Mouse (Mus musculus) bone marrow macrophage, adult 2 months (primary cell): Measurements from ENCODE around the gene Tmtc2. TPM values are rescaled to one million over a fixed set of nuclear protein-coding genes. Genes with fewer than 3 reads are reported as not detected.

Experiments
- H3K27ac ChIP-seq: 2 replicates; pipeline ENCODE4 v1.5.1; 2012; ENCODE audit warnings: low read depth, low read length; ENCODE audit not compliant: insufficient read depth
- H3K4me1 ChIP-seq: 2 replicates; pipeline ENCODE4 v1.6.1; 2012; ENCODE audit warnings: low read length; ENCODE audit not compliant: control insufficient read depth, insufficient read depth
- H3K4me3 ChIP-seq: 2 replicates; pipeline ENCODE4 v1.5.1; 2012; ENCODE audit warnings: mild to moderate bottlenecking, low read length, moderate library complexity; ENCODE audit not compliant: insufficient read depth
- CTCF ChIP-seq: IDR thresholded peaks from 2 replicates; pipeline ENCODE4 v1.5.1; 2012; ENCODE audit warnings: low read depth, mild to moderate bottlenecking, low read length, moderate library complexity
- POLR2A ChIP-seq: IDR thresholded peaks from 2 replicates; pipeline ENCODE4 v1.6.1; 2012; ENCODE audit warnings: mild to moderate bottlenecking, low read depth, low read length, borderline replicate concordance
- polyA plus RNA-seq: library from polyadenylated mRNA; stranded (reverse); fragments of >200 nt; gene quantifications from 2 replicates; pipeline ENCODE4 v1.2.4, GENCODE M21; 2012; ENCODE audit not compliant: missing spikeins, insufficient read depth, insufficient read length

The Tmtc2 gene
- polyA plus RNA-seq, 1 experiment: 1.3 TPM

GRCm38 (mm10) chr10:105573306-105573907 lies 844 bp downstream of the Tmtc2 start:
- H3K4me3 ChIP-seq: peak overlapping the region; percentile 84
- peaks cover 14% of the 10 kb centered on the region for H3K4me1 ChIP-seq
- no peak for TF ChIP-seq CTCF
- no peak for TF ChIP-seq POLR2A
- no peak overlapping the region for H3K27ac ChIP-seq

DNA sequence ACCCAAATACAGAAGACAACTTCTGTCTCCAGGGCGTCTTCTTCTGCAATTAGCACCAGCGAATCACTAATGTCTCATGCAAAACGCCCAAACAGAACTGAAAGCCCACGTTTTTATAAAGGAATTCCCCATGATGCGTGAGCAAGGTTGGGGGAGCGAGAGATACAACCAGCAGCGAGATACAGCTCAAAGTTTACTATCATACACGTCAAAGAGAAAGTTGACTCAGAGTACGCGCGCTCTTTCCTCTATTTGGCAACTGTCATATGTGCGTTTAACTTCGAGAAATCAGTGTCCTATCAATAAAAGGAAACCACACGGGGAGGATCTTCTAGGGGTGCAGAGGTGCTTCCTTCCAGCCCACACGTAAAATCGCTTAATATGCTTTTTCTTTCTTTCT lies 1.4 kb downstream of the Tmtc2 start:
- no peak for TF ChIP-seq CTCF
- peak overlapping the region; percentile 84 for H3K4me3 ChIP-seq

DNA sequence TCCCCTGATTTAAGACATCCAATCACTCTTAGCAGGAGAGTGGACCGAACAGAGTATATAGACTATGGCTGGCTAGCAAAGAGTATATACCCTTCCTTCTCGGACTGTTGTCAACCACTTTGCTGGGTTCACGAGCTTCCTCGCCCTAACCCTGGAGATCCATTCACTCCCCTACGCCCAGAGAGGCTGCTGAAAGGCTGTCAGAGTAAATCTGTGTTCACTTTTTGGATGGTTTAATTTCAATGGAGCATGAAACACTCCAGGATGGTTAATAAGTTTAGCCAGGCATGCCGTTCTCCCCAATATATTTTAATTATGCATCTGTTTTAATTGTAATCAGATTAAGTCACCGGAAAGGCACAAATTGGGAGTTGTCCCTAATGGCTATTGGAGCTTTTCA lies 1.9 kb downstream of the Tmtc2 start:
- H3K4me3 ChIP-seq: no peak overlapping the region
- peaks cover 6% of the 10 kb centered on the region for H3K4me1 ChIP-seq
- TF ChIP-seq CTCF (no peak), POLR2A (no peak)
- H3K27ac ChIP-seq: no peak overlapping the region

More for the DNA sequence above, 1.4 kb downstream of the Tmtc2 start:
- Histone ChIP-seq H3K27ac (no peak overlapping the region), H3K4me1 (peaks cover 8% of the 10 kb centered on the region)

GRCm38 (mm10) chr10:105571831-105572230 lies 2.4 kb downstream of the Tmtc2 start:
- Histone ChIP-seq H3K4me1 (peaks cover 6% of the 10 kb centered on the region), H3K4me3 (no peak overlapping the region), H3K27ac (no peak overlapping the region)
- TF ChIP-seq POLR2A (no peak), CTCF (no peak)

- Histone ChIP-seq H3K4me3 (no peak overlapping the region), H3K27ac (no peak overlapping the region), H3K4me1 (peaks cover 6% of the 10 kb centered on the region)
- TF ChIP-seq CTCF (no peak), POLR2A (no peak)
Observed at GRCm38 (mm10) chr10:105571019-105571418, 3.2 kb downstream of the Tmtc2 start.

- H3K4me3 ChIP-seq: no peak overlapping the region
- H3K4me1 ChIP-seq: peaks cover 6% of the 10 kb centered on the region
- no peak for TF ChIP-seq CTCF
- no peak for TF ChIP-seq POLR2A
- H3K27ac ChIP-seq: no peak overlapping the region
Observed at GRCm38 (mm10) chr10:105569573-105569972, 4.7 kb downstream of the Tmtc2 start.

DNA sequence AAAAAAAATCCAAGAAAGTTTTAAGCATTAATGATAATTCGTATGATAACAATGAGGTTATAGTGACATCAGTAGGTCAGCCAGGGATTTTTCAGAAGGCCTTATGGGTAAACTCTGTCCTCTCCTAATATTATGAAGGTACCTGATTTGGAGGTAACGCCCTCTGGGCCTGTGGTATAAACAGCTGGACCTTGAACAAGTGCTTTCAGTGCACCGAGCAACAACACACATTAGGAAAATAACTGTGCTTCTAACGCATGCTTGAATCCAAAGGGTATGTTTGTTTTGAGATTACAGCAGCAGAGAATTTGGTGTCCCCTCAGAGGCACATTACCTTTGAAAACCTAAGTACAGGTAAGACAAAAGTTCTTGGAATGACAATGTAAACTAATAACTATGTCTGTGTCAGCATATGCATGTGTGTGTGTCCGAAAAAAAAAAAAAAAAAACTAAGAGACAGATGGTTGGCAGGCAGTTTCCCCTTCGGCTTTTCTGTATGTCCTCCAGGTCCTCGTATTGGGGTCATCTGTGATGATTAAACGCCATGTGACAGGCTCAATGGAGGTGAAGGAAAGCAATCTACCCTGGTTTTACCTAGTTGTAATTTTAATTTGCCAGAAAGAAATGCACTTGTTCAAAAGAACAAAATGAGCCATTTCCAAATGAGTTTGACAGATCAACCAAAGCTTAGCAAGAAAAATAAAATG lies 6.3 kb downstream of the Tmtc2 start:
- H3K4me1 ChIP-seq: peaks cover 6% of the 10 kb centered on the region
- no peak overlapping the region for H3K4me3 ChIP-seq
- no peak for TF ChIP-seq POLR2A
- no peak for TF ChIP-seq CTCF
- H3K27ac ChIP-seq: no peak overlapping the region

DNA sequence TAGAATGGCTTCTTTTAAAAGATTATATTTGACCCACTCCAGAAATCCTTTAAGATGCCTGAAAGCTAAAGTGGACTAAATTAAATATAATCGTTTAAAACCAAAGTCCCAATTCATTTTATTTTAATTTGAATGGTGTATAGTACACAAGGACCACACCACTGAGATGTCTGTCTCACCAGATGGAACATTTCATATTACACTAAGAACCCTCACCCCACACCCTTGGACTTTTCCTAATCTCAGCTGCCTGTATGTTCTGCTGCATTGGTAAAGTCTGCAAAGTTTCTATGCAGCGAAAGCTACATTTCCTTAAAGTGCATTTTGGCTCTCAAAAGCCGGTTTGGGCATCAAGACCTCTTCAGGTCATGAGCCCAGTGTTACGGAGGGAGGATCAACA lies 12.7 kb downstream of the Tmtc2 start:
- TF ChIP-seq POLR2A (no peak), CTCF (no peak)
- Histone ChIP-seq H3K4me1 (no peaks in the 10 kb centered on the region), H3K27ac (no peak overlapping the region), H3K4me3 (no peak overlapping the region)

- H3K4me1 ChIP-seq: no peaks in the 10 kb centered on the region
- no peak for TF ChIP-seq CTCF
- no peak for TF ChIP-seq POLR2A
Observed at GRCm38 (mm10) chr10:105557581-105557980, 16.7 kb downstream of the Tmtc2 start.

GRCm38 (mm10) chr10:105556890-105557572 lies 17.2 kb downstream of the Tmtc2 start:
- TF ChIP-seq POLR2A: no peak
- no peak for TF ChIP-seq CTCF
- Histone ChIP-seq H3K27ac (no peak overlapping the region), H3K4me1 (no peaks in the 10 kb centered on the region), H3K4me3 (no peak overlapping the region)

More at GRCm38 (mm10) chr10:105557581-105557980, 16.7 kb downstream of the Tmtc2 start:
- no peak overlapping the region for H3K27ac ChIP-seq
- no peak overlapping the region for H3K4me3 ChIP-seq
